Mouse (Mus musculus) E14TG2a.4 (cell line): Measurements from ENCODE around the gene Fam117b.

Experiments
- CTCF ChIP-seq: conservative IDR thresholded peaks from 2 replicates; pipeline ENCODE4 v1.5.1; 2014; ENCODE audit warnings: low read length
- POU5F1 ChIP-seq: IDR thresholded peaks from 2 replicates; pipeline ENCODE4 v1.6.1; 2014; ENCODE audit warnings: low read length, borderline replicate concordance

GRCm38 (mm10) chr1:59942057-59942790 is 29.4 kb downstream of the Fam117b start:
- TF ChIP-seq CTCF (no peak), POU5F1 (no peak)
